Mouse (Mus musculus) telencephalon, adult 2 months (tissue): ENCODE data around the gene Clec12b.

ENCODE experiments used
- DNase-seq: peaks from one replicate; pipeline ENCODE4 v3.0.0-alpha.2; 2011; ENCODE audit warnings: low read depth, low spot score

Gene Clec12b

GRCm38 (mm10) chr6:129385774-129386173, at the start of gene Clec12b:
Clec12b (minus strand) TSS chr6:129385874.
- DNase-seq, result no peak

- no peak for DNase-seq
Observed at GRCm38 (mm10) chr6:129434239-129434638, 48.6 kb upstream of the Clec12b start.

GRCm38 (mm10) chr6:129427281-129427680, 41.6 kb upstream of the Clec12b start:
- DNase-seq, result no peak

GRCm38 (mm10) chr6:129425812-129426211, 40.1 kb upstream of the Clec12b start:
- no peak for DNase-seq

GRCm38 (mm10) chr6:129425217-129425616, 39.5 kb upstream of the Clec12b start:
- DNase-seq, result no peak

- no peak for DNase-seq
Observed at GRCm38 (mm10) chr6:129423734-129424072, 38.0 kb upstream of the Clec12b start.

GRCm38 (mm10) chr6:129423040-129423733, 37.5 kb upstream of the Clec12b start:
- DNase-seq, result no peak

- DNase-seq, result no peak
Observed at GRCm38 (mm10) chr6:129422311-129422710, 36.6 kb upstream of the Clec12b start.

GRCm38 (mm10) chr6:129414177-129414576, 28.5 kb upstream of the Clec12b start:
- DNase-seq, result no peak

- no peak for DNase-seq
Observed at GRCm38 (mm10) chr6:129408562-129408961, 22.9 kb upstream of the Clec12b start, which contains the start of gene Clec9a. Clec9a (plus strand) TSS chr6:129408862.

GRCm38 (mm10) chr6:129407324-129407723, 21.6 kb upstream of the Clec12b start:
- no peak for DNase-seq

GRCm38 (mm10) chr6:129405999-129406398, 20.3 kb upstream of the Clec12b start:
- DNase-seq, result no peak

GRCm38 (mm10) chr6:129403391-129403790, 17.7 kb upstream of the Clec12b start:
- no peak for DNase-seq

GRCm38 (mm10) chr6:129402404-129402803, 16.7 kb upstream of the Clec12b start:
- DNase-seq, result no peak

- no peak for DNase-seq
Observed at GRCm38 (mm10) chr6:129399945-129400344, 14.3 kb upstream of the Clec12b start.

- DNase-seq, result no peak
Observed at GRCm38 (mm10) chr6:129396997-129397396, 11.3 kb upstream of the Clec12b start, which contains the start of gene Clec1b. Clec1b (plus strand) TSS chr6:129397297.

GRCm38 (mm10) chr6:129393732-129394131, 8.1 kb upstream of the Clec12b start:
- no peak for DNase-seq

- DNase-seq, result no peak
Observed at GRCm38 (mm10) chr6:129393087-129393720, 7.5 kb upstream of the Clec12b start.

GRCm38 (mm10) chr6:129385000-129385399, 674 bp downstream of the Clec12b start:
- no peak for DNase-seq

GRCm38 (mm10) chr6:129383466-129383865, 2.2 kb downstream of the Clec12b start:
- no peak for DNase-seq

GRCm38 (mm10) chr6:129381736-129382135, 3.9 kb downstream of the Clec12b start:
- DNase-seq, result no peak

- no peak for DNase-seq
Observed at GRCm38 (mm10) chr6:129380454-129380853, 5.2 kb downstream of the Clec12b start.

- DNase-seq, result no peak
Observed at GRCm38 (mm10) chr6:129374937-129375471, 10.7 kb downstream of the Clec12b start.
